Mouse (Mus musculus) yolk sac, embryonic 10.5 days (tissue): ENCODE results near the gene Zfp663.
A peak's percentile ranks its signal among the peaks of the same experiment; 100 is the strongest.

Source experiments
- DNase-seq: peaks from one replicate; pipeline ENCODE4 v3.0.0-alpha.2; 2017; ENCODE audit warnings: low spot score

Zfp663 gene

DNA sequence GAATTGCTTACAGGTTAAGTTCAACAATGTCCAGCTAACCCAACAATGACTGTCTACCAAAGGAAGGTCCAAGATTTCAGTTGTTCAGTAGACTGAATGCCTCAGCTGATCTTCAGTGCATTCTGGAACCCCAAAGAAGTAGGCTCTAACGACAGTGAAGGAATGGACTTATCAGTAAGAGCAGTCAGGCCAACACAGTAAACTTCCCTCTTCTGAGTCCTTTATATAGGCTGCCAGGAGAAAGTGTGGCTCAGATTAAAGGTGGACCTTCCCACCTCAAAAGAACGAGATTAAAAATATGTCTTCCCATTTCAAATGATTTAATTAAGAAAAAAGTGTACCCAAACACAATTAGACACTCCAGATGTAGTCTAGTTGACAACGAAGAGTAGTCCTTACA is 1.8 kb upstream of the Zfp663 start:
- no peak for DNase-seq

DNA sequence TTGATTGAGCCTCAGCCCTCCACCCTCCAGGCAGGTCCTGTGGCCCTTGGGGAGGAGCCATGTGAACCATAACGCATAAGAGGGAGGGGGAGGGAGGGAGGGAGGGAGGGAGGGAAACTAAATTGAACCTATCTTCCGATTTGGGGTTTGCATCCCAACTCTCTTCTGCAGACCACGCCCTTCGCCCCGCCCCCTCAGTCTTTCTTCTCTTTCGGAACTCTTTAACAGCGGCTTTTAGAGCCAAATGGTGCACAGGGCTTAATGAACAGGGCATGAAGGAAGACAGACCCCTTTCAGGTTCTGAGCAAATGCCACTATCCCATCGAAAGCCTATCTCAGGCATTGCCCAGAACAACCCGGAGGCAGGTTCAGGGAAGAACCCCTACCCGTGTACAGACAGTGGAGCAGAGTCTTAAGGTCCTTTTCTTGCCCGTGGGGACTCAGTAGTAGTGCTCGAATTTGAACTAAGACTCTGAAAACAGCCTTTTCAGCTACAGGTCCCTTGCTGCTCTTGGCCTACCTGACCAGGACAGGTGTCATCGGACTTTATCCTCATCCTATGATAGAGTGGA is 575 bp downstream of the Zfp663 start:
- no peak for DNase-seq

DNA sequence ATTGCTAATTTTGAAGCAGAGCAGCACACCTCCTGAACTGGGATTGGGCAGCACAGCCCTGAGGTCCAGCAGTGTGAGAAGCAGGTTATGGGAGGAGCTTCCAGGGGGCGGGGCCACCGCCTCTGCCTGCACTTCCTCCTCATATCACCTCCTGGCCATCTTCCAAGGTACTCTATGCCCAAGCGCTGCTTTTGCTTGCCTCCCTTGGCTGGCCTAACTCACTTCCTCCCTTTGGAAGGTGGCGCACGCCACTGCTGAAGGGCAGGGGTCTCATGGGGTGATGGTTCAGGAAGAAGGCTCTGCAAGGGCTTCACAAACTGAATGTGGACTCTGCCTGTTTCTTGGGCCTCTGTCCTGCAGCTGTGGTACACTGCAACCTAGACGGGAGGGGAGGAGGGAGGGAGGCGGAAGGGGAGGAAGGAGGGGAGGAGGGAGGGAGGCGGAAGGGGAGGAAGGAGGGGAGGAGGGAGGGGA is 1.4 kb downstream of the Zfp663 start:
- DNase-seq, result peak; percentile 57

DNA sequence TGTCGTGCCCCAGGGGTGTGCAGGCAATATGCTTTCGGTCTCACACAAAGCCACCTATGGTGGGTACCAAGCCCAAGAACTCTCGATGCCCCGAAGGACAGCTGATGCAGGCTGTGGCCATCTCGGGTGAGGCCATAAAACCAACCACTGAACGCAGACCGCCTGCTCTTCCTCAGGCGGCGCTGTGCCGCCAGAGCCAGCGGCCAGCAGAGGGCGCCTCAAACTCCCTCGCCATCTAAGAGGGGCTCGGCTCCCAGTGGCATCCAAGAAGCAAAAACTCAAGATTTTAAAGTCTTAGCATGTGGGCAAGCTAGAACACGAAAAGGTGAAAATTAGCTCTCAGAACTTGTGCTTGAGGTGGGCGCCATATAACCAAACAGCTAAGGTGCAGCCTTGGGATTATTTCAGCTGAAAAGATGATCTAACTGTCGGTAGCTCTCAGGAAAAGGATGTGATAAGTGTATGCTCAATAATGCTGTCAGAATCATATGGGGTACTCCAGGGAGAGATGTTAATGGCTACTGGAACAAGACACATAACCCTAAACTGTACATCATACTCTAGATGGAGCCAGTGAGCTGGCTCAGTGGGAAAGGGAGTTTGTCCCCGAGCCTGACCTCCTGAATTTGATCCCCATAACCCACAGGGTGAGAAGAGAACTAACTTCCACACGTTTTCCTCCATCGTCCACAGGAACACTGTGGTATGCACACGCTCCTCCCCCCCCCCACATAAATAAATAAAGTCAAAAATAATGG is 4.0 kb downstream of the Zfp663 start:
- DNase-seq, result no peak

DNA sequence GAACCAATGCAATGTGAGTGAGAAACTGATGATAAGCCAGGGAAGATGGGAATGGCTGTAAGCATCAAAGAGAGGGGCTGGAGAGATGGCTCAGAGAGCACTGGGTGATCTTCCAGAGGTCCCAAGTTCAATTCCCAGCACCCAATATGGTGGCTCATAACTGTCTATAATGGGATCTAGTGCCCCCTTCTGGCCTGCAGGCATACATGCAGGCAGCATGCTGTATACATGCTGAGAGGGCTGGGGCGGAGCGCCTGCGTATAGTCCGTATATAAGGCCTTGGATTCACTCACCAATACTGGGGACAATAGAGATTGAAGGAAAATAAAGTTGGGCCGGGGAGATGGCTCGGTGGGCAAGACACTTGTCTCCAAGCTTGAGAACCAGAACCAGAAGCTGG is 5.2 kb downstream of the Zfp663 start:
- DNase-seq, result no peak

DNA sequence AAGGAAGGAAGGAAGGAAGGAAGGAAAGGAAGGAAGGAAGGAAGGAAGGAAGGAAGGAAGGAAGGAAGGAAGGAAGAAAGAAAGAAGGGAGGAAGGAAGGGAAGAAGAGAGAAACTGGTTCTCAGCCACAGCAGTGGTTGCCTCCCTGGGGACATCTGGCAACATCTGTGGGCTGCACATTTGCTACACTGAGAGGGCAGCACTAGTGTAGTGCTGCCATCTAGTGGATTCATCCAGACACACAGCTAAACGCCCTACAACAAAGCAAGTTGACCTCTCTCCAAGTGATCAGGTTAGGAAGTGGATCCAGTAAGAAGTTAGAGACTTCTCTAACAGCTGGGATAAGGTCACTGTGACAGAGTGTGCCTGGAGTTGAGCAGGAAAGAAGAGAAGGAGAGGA is 7.7 kb downstream of the Zfp663 start:
- DNase-seq, result peak; percentile 37

DNA sequence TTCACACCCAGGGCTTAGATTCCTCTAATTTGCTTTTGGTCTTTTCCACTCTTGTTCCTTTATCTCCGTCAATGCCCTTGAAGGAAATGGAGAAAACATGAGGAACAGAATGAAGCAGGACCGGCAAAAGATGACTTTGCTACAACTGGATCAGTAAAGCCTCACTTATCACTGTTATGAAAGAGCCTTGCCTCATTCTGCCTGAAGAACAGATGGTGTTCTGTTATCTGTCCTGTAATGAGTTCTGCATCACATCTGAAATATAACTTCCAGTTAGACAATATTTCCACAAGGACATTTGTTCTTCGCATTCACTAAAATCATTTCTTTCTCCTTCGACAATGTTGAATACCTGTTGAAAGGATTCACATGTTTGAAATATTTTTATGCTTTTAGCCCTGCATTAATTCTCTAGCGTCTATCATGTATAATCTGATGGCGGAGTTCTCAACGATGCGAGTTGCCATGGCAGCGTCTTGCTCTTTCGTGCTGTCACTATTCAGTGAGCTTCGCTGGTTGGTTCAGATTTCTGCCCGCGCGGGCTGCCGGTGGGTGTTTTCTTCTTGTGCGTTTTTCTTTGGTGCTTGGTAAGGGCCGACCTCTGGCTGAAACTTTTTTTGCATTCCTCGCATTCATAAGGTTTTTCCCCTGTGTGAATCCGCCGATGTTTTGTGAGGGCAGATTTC is 16.6 kb downstream of the Zfp663 start:
- DNase-seq, result no peak

DNA sequence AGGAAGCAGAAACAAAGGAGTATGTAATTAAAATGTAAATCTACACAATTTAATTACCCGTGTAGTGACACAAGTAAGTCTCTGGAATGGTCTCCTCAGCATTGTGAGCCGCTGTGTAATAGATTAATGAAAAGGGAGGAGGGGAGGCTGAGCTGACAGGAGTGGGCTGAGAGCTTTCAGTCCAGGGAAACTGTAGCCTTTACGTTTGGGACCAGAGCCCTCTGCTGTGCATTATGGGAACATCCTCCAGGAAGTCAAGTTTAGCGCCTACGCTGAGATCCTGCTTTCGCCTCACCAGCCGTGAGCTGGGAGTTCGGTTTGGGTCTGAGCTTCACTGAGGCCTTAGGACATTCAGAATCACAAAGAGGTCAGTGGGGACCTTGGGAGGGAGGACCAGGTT is 19.1 kb downstream of the Zfp663 start:
- no peak for DNase-seq

DNA sequence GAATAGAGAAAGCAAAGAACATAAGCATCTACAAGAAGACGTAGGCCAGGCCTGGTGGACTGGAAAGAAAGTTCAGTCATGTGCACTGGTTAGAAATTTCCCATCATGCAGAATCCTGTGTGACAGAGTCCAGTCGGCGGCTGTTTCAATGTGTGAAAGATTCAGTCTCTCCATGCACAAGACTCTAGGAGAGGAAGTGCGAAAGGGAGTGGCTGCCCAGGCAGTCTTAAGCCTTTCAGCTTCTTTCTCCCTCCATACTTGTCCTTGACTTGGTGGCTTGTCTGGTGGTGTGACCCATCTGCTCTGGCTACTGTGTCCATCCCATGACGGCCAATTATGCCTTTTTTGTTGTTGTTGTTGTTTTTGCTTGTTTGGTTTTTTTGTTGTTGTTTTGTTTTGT is 22.3 kb downstream of the Zfp663 start:
- DNase-seq, result no peak

DNA sequence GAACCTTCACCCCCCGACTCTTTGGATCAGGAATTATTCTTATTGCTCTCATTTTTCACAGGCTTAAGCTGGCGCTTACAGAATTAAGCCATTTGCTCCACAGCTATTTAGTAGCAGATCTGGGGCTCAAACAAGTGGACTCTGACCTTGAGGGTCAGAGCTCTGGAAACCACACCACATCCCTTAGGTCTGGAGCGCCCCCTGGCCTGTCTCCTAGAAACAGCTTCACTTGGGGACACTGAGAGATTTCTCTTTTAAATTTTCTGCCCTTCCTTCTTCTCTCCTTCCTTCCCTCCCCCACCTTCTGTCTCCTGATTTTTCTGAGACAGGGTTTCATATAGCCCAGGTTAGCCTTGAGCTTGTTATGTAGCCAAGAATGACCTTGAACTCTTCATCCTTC is 31.3 kb downstream of the Zfp663 start:
- DNase-seq, result peak; percentile 45

DNA sequence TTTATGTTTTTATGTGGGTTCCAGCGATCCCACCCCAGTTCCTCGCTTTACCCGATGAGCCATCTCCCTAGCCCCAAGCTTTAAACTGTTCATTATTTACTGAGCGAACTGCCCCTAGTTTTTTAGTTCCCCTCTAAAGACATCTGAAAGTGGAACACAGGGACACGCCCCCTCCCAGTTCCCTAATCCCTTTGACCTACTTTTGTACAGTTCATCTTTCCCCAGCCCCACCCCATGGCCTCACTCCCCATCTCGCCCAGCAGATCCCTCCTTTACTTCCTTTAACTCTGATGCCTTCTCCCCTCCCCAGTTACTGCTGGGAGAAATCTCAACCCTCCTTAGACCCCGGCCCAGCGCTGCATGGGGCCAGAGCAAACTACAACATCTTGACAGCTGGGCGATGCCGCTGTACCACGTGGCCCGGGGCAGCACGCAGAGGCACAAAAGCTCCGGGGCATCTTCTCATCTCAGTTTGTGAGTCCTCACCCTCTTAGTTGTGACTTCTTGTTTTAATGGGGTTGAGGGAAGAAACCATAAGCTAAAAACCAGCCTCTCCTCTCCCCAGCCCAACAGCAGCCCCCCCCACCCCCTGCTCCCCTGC is 35.8 kb downstream of the Zfp663 start:
- no peak for DNase-seq

DNA sequence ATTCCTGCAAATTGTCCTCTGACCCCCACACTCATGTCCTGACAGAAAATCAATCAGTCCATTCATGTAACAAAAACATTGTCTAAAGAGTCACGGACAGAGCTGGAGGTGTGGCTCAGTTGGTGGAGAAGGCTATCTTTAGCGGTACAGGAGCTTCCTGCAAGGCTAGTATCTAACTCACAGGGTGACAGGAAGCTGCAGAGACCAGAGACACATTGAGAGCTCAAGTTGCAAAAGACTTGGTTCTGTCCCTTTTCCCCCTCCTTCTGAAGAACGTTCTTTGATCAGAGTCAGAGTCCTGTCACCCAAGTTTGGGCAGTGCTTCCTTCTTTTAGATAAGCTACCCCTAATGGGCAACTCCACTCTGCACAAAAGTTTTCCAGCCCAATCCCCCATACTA is 38.8 kb downstream of the Zfp663 start:
- no peak for DNase-seq

DNA sequence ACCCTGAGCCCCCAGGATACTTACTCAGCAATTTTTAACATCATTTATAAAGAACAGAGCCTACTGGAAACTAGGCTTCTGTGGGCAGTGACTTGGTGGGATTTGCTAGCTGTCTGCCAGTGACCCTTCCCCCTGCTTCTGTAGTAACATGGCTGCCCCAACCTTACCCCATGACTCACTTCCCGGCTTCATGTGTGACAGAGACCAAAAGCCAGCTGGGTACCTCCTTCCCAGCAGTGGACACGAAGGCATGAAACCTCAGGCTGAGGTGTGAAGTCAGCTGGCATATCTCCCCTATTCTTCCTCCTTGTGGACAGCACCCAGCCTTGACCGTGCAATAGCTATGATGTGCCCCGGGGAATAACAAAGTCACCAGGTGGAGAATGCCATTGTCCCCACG is 39.8 kb downstream of the Zfp663 start:
- no peak for DNase-seq

DNA sequence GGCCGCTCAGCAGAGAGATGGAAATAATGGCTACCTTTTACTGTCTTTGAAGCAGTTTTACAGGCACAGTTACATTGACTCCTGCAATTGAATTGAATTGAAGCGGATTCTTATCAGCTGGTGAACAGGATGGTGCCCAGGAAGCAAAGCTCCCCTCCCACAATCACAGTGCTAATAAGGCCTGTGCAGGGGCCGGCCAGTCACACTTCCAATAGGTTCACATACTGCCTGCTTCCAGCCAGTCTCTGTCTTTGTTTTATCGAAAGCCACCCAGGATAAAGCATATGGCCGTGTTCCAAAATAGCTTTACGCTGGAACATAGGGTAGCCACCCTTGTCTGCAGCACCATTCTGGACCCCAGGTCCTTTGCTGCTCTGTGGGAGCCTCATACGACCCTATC is 41.1 kb downstream of the Zfp663 start:
- no peak for DNase-seq

DNA sequence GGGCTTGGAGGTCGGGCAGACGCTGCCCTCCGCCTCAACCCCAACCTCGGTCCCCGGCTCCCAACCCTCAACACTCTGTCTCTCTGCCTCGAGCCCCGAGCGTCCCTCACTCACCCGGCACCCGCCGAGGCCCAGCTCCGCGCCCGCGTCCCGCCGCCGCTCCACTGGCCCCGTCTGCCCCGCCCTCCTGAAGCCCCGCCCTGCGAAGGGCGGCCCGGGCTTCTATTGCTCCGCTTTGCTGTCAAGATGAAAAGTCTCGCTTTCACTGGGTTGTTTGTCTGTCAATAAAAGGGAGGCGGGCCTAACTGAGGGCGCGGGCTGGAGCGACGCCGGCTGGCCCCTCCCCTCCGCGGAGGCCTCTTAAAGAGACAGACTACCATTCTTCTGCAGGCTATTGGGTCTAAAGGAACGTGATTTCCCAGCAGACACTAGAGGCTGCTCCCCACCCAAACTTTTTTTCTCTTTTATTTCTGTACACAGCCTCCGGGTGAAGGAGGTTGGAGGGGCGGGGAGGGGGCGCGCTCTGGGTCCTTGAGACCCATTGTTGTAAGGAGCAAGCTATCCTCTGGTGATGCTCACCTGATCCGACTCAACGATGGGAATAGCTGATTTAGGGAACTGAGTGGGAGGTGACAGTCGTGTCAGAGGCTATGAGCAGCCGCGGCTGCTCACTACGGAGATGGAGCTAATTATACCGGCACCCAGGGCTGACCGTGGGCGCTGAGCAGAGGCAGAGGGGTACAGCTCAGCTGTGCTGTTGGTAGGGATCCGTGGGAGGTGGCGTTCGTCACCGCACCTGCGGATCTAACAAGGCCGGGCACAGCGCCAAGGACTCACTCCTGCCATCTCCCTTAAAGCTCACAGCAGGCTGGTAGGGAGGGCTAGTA is 42.0 kb downstream of the Zfp663 start, which contains the start of gene Elmo2:
Elmo2 (minus strand) TSS at position 176 of the 887 bp plus-strand sequence.
- DNase-seq, result peak; percentile 97

DNA sequence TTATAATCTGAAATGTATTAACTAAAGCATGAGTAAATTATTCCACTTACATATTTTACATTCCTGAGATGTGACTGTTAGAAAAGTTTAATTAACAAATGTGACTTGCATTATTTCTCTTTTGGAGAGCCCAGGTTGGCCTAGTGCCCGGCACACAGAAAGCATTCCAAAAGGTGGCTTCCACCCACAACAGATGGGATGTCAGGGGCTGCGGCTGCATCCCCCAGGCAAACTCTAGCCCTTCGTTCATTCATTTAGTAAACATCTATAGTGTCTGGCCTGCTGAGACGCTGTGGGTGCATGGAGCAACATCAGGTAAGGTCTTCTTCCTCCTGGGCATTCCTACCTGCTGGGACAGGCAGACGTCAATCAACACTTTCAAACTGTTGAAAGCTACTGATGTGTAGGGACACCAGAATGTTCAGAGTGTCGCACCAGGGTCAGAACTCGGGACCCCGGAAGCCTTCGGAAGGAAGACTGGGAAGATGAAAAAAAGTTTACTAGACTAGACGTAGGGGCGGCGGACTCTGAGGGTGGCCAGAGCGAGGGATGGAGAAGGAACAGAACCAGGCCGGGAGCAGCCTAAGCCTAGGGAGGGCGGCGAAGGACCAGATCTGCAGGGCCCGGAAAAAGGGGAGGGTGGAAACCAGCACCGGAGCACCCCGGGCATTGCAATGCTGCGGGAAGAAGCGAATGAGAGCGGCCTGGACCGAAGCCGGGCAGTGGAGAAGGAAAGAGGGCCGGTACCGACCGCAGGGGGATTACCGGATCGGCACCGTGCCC is 42.8 kb downstream of the Zfp663 start:
- DNase-seq, result no peak

DNA sequence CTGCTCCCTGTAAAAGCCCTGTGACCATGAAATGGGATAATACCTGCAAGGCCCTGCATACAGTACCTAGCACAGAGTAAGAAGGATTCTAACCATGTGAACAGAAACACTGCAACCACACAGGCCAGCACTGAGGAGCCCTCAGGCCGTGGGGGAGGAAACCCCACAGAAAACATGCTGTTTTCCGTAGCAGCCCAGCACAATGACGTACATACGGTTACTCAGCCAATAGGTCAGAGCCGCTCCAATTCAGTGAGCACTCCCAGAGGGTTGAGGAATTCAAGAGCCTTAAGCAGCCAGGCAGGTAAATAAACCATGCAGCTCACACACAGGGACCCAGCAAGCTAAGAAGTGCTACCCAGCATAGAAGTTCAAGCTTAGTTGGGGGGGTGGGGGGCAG is 44.6 kb downstream of the Zfp663 start:
- DNase-seq, result no peak

DNA sequence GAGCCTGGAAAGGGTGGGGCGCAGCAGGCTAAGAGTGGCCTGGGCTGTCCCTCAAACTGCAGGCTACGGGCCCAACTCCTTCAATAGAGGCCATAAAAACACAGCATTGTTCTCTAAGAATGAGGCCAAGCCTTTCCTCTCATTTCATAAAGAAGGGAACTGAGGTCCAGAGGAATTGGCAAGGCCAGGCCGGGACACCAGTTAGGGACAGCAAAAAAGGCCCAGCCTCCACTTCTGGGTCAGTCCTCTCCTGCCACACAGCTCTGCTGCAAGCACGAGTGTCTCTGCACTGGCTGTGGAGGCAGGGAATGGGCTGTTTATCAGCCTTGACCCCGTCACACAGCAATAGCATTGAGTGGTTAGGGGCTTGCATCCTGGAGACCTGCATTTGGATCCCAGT is 45.0 kb downstream of the Zfp663 start:
- no peak for DNase-seq

DNA sequence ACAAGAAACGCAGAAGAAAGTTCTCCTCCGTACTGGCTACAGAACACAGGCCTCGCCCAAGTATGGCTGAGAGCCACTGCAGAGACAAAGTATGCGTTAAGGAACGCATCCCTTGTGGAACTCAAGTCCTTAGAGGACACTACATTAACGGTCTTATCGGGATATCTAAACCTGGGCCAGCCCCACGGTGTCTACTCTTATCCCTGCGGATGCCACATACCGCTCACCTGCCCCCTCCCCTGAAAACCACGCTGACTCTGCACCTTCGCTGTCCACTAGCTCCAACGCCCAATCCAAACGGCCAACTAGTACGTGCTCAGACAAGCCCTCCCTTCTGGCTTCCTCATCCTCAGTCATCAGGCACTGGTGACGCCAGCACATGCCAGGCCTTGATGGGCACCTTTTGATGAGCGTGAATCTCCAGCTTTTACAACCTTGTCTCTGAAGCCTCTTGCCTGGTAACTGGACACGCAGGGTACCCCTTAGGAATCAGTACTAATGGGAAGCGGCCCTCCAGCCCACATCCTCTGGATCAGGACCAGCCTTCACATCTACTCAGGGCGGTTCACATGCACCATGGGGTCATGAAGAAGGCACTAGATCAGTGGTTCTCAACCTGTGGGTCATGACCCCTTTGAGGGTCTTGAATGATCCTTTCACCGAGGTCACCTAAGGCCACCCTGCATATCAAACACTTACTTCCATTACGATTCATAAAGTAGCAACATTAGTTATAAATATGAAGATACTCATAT is 46.4 kb downstream of the Zfp663 start:
- DNase-seq, result no peak

DNA sequence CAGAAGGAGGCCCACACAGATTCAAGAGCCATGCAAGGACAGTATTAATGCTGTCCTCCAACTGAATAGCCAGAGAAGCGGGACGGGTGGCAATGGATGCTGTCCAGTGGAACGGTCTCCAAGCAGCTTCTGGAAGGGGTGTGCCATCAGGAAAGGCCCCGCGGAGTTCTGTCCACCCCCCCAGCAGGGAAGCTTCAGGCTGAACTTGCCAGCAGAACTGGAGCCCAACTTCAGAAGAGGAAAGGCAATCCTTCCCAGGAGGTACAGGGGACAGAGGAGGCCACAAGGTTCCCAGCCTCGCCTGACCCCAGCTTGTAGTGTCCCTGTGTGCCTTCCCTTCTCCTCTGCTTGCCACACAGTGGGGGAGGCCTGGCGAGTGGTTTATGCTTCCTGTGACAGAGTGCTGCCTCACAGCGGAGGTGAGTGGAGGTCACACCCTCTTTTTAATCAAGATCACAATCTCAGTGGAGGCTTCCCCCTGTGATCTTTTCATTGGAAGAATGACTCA is 47.1 kb downstream of the Zfp663 start:
- no peak for DNase-seq
